Mouse (Mus musculus): ENCODE measurements at regions not wholly inside any gene's neighbourhood (a gene's known extent, or its start where the extent isn't known, plus 50 kb on each side); places are given as distances from the start of the nearest gene placed in this dataset.
"Not testable (repeated sequence)": the region's sequence is repeated elsewhere in the genome, so short reads cannot be mapped to it uniquely, and the experiment has no call there.

DNA sequence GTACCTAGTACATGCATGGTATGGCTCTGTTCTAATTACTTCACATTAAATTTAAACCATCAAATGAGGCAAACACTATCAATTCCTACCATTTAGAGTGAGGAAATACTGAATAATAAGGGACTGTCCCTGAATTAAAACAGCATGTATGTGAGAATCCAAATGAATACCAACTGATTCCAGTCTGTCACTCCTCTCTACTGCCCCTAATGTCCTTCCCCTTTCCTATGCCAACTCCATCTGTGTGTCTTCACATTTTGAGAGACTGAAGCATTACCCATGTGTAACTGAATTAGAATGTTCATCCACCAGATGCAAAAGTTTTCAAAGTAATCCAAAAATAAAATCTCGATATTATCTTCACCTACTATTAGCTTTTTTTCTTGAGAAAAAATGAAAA lies 358.0 kb upstream of the Zfp960 start:
- Histone ChIP-seq H3K4me3 (ENCODE audit: low read depth, low read length) (no peak overlapping the region), H3K4me2 (ENCODE audit: low read depth, low read length) (no peak overlapping the region), H3K36me3 (replicated peaks; ENCODE audit: control insufficient read depth, insufficient read depth, low read length) (no peaks in the 10 kb centered on the region), H3K9me3 (replicated peaks; ENCODE audit: control insufficient read depth, low read length) (no peaks in the 10 kb centered on the region), H3K9ac (replicated peaks; ENCODE audit: low read depth, low read length) (no peak overlapping the region), H3K4me1 (ENCODE audit: control insufficient read depth, insufficient read depth) (no peaks in the 10 kb centered on the region), H3K27ac (ENCODE audit: low read depth) (no peak overlapping the region), H3K27me3 (ENCODE audit: control insufficient read depth, insufficient read depth, low read length) (no peaks in the 10 kb centered on the region)
- no peak for DNase-seq (ENCODE audit: low spot score)
- TF ChIP-seq EP300 (IDR thresholded peaks at IDR 0.05; ENCODE audit: low read depth) = no peak
- TF ChIP-seq CTCF (IDR thresholded peaks at IDR 0.05; ENCODE audit: low read depth) = no peak
- no peak for ATAC-seq (ENCODE audit: insufficient read depth, low read depth)
- 56% methylated on average over 1 of the region's 1 CpGs for WGBS

GRCm38 (mm10) chr17:16726904-16727303 lies 337.0 kb upstream of the Zfp960 start:
- ATAC-seq (ENCODE audit: insufficient read depth, low read depth) = no peak
- Histone ChIP-seq H3K27ac (ENCODE audit: low read depth) (no peak overlapping the region), H3K27me3 (ENCODE audit: control insufficient read depth, insufficient read depth, low read length) (no peaks in the 10 kb centered on the region), H3K9ac (replicated peaks; ENCODE audit: low read depth, low read length) (no peak overlapping the region), H3K36me3 (replicated peaks; ENCODE audit: control insufficient read depth, insufficient read depth, low read length) (no peaks in the 10 kb centered on the region), H3K4me1 (ENCODE audit: control insufficient read depth, insufficient read depth) (no peaks in the 10 kb centered on the region), H3K4me2 (ENCODE audit: low read depth, low read length) (no peak overlapping the region), H3K4me3 (ENCODE audit: low read depth, low read length) (no peak overlapping the region), H3K9me3 (replicated peaks; ENCODE audit: control insufficient read depth, low read length) (no peaks in the 10 kb centered on the region)
- no peak for DNase-seq (ENCODE audit: low spot score)
- 81% methylated on average over 2 of the region's 2 CpGs for WGBS
- TF ChIP-seq EP300 (IDR thresholded peaks at IDR 0.05; ENCODE audit: low read depth) = no peak
- no peak for TF ChIP-seq CTCF (IDR thresholded peaks at IDR 0.05; ENCODE audit: low read depth)

- 64% methylated on average over 4 of the region's 4 CpGs for whole genome bisulfite sequencing
- ATAC-seq (ENCODE audit: insufficient read depth, low read depth) = no peak
- H3K4me1 ChIP-seq (ENCODE audit: control insufficient read depth, insufficient read depth) = no peaks in the 10 kb centered on the region
- DNase-seq (ENCODE audit: low spot score) = no peak
- no peak overlapping the region for H3K9ac ChIP-seq (replicated peaks; ENCODE audit: low read depth, low read length)
- H3K27ac ChIP-seq (ENCODE audit: low read depth) = no peak overlapping the region
- no peak overlapping the region for H3K4me2 ChIP-seq (ENCODE audit: low read depth, low read length)
- no peaks in the 10 kb centered on the region for H3K36me3 ChIP-seq (replicated peaks; ENCODE audit: control insufficient read depth, insufficient read depth, low read length)
- H3K9me3 ChIP-seq (replicated peaks; ENCODE audit: control insufficient read depth, low read length) = no peaks in the 10 kb centered on the region
- H3K27me3 ChIP-seq (ENCODE audit: control insufficient read depth, insufficient read depth, low read length) = no peaks in the 10 kb centered on the region
- no peak for TF ChIP-seq EP300 (IDR thresholded peaks at IDR 0.05; ENCODE audit: low read depth)
- TF ChIP-seq CTCF (IDR thresholded peaks at IDR 0.05; ENCODE audit: low read depth) = no peak
- no peak overlapping the region for H3K4me3 ChIP-seq (ENCODE audit: low read depth, low read length)
These were observed 310.8 kb upstream of the Zfp960 start for GRCm38 (mm10) chr17:16753090-16753489.

GRCm38 (mm10) chr17:16770587-16770986 lies 293.3 kb upstream of the Zfp960 start:
- not testable (repeated sequence) for H3K27ac ChIP-seq (ENCODE audit: low read depth); H3K9ac ChIP-seq (replicated peaks; ENCODE audit: low read depth, low read length); H3K4me3 ChIP-seq (ENCODE audit: low read depth, low read length); DNase-seq (ENCODE audit: low spot score); H3K4me2 ChIP-seq (ENCODE audit: low read depth, low read length); H3K36me3 ChIP-seq (replicated peaks; ENCODE audit: control insufficient read depth, insufficient read depth, low read length); ATAC-seq (ENCODE audit: insufficient read depth, low read depth); H3K9me3 ChIP-seq (replicated peaks; ENCODE audit: control insufficient read depth, low read length); H3K27me3 ChIP-seq (ENCODE audit: control insufficient read depth, insufficient read depth, low read length); H3K4me1 ChIP-seq (ENCODE audit: control insufficient read depth, insufficient read depth)
- WGBS = 79% methylated on average over 6 of the region's 7 CpGs

DNA sequence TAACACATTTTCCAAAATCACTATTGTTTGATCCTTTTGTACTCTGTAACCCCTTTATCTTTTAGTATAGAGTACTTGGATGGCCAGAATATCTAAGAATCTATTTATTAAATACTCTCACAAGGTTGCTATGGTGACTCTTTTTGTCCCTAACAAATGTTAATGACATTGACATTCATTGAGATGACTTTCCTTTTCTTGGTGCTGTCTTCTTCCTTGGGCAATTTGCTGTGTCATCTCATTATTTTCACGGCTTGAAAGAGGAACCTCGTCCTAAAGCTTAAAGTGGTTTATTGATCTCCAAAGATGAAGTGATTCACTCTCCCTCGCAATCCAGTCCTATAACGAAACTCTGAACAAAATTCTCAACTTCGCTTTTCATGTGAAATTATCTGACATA lies 265.6 kb upstream of the Zfp960 start:
- WGBS = 67% methylated on average over 5 of the region's 5 CpGs
- no peaks in the 10 kb centered on the region for H3K36me3 ChIP-seq (replicated peaks; ENCODE audit: control insufficient read depth, insufficient read depth, low read length)
- H3K4me3 ChIP-seq (ENCODE audit: low read depth, low read length) = no peak overlapping the region
- H3K27ac ChIP-seq (ENCODE audit: low read depth) = no peak overlapping the region
- H3K27me3 ChIP-seq (ENCODE audit: control insufficient read depth, insufficient read depth, low read length) = no peaks in the 10 kb centered on the region
- no peak overlapping the region for H3K9ac ChIP-seq (replicated peaks; ENCODE audit: low read depth, low read length)
- DNase-seq (ENCODE audit: low spot score) (no peak), ATAC-seq (ENCODE audit: insufficient read depth, low read depth) (no peak)
- H3K4me2 ChIP-seq (ENCODE audit: low read depth, low read length) = no peak overlapping the region
- TF ChIP-seq CTCF (IDR thresholded peaks at IDR 0.05; ENCODE audit: low read depth) = no peak
- no peak for TF ChIP-seq EP300 (IDR thresholded peaks at IDR 0.05; ENCODE audit: low read depth)
- no peaks in the 10 kb centered on the region for H3K9me3 ChIP-seq (replicated peaks; ENCODE audit: control insufficient read depth, low read length)
- H3K4me1 ChIP-seq (ENCODE audit: control insufficient read depth, insufficient read depth) = no peaks in the 10 kb centered on the region

DNA sequence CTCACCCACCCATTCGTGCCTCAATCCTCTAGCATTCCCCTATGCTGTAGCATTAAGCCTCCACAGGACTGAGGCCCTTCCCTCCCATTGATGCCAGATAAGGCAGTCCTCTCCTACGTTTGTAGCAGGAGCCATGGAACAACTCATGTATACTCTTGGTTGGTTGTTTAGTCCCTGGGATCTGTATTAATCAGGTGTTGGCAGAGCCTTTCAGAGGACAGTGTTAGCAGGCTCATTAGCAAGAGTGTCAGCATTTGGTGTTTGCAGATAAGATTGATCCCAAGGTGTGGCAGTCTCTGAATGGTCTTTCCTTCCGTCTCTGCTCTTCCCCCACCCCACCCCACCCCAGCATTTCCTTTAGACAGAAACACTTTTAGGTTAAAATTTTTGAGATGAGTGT lies 258.9 kb upstream of the Zfp960 start:
- Histone ChIP-seq H3K27ac (ENCODE audit: low read depth) (no peak overlapping the region), H3K4me3 (ENCODE audit: low read depth, low read length) (no peak overlapping the region), H3K9ac (replicated peaks; ENCODE audit: low read depth, low read length) (no peak overlapping the region), H3K27me3 (ENCODE audit: control insufficient read depth, insufficient read depth, low read length) (no peaks in the 10 kb centered on the region), H3K36me3 (replicated peaks; ENCODE audit: control insufficient read depth, insufficient read depth, low read length) (no peaks in the 10 kb centered on the region), H3K4me1 (ENCODE audit: control insufficient read depth, insufficient read depth) (no peaks in the 10 kb centered on the region), H3K9me3 (replicated peaks; ENCODE audit: control insufficient read depth, low read length) (no peaks in the 10 kb centered on the region), H3K4me2 (ENCODE audit: low read depth, low read length) (no peak overlapping the region)
- WGBS = 9% methylated on average over 3 of the region's 3 CpGs
- ATAC-seq (ENCODE audit: insufficient read depth, low read depth) = no peak
- DNase-seq (ENCODE audit: low spot score) = no peak
- TF ChIP-seq EP300 (IDR thresholded peaks at IDR 0.05; ENCODE audit: low read depth) (no peak), CTCF (IDR thresholded peaks at IDR 0.05; ENCODE audit: low read depth) (no peak)
